9 mouse cellular contexts compared by ENCODE assay signal in genomic region chr6:37371341-37371740, GRCm38 (mm10).
DNase-seq lines count a peak whose midpoint lies in the region; ATAC-seq and TF ChIP-seq lines count a peak whose summit lies in the region.
"Had no signal": no experiment of that assay in that cellular context is flagged by ENCODE, and none has a peak within 500 bp of the region (broad histone marks: within the 10 kb centered on the region; RNA-seq: fewer than 3 reads in every experiment).

No protein-coding gene starts in this region.

- peak; percentile 74 for TF ChIP-seq CTCF in layer of hippocampus, adult 2 months (conservative IDR thresholded peaks at IDR 0.05)
- TF ChIP-seq CTCF in kidney, postnatal 0 days (IDR thresholded peaks at IDR 0.05; ENCODE audit: low read depth), result peak; percentile 69
- TF ChIP-seq CTCF in stomach, postnatal 0 days (IDR thresholded peaks at IDR 0.05; ENCODE audit: low read depth), result peak; percentile 72

- H3K27ac ChIP-seq in layer of hippocampus, adult 2 months, result no peak overlapping the region
- no peak overlapping the region for H3K27ac ChIP-seq in kidney, postnatal 0 days
- no peak overlapping the region for H3K27ac ChIP-seq in stomach, postnatal 0 days (replicated peaks)

- H3K9ac ChIP-seq in kidney, postnatal 0 days (ENCODE audit: low read depth, low read length), result no peak overlapping the region
- H3K9ac ChIP-seq in stomach, postnatal 0 days (ENCODE audit: low read length), result no peak overlapping the region

- no peak for TF ChIP-seq EP300 in stomach, postnatal 0 days (optimal IDR thresholded peaks at IDR 0.05)

- H3K36me3 ChIP-seq in kidney, postnatal 0 days (ENCODE audit: insufficient read depth, low read length), result peaks cover 3% of the 10 kb centered on the region; the same call in 1 of the 2 replicates
- H3K36me3 ChIP-seq in stomach, postnatal 0 days (ENCODE audit: control insufficient read depth, insufficient read depth, low read length), result no peaks in the 10 kb centered on the region; the same call in 1 of the 2 replicates

- H3K4me3 ChIP-seq in layer of hippocampus, adult 2 months, result no peak overlapping the region
- no peak overlapping the region for H3K4me3 ChIP-seq in kidney, postnatal 0 days (replicated peaks; ENCODE audit: low read depth, low read length)
- H3K4me3 ChIP-seq in stomach, postnatal 0 days (ENCODE audit: low read depth, low read length), result no peak overlapping the region
- H3K4me3 ChIP-seq: myocyte had no signal

- no peaks in the 10 kb centered on the region for H3K27me3 ChIP-seq in kidney, postnatal 0 days (ENCODE audit: insufficient read depth, low read length)
- no peaks in the 10 kb centered on the region for H3K27me3 ChIP-seq in stomach, postnatal 0 days (ENCODE audit: control insufficient read depth, insufficient read depth, low read length)

- 84% methylated on average over 7 of the region's 7 CpGs for WGBS in kidney, postnatal 0 days
- 84% methylated on average over 7 of the region's 7 CpGs for WGBS in stomach, postnatal 0 days

- DNase-seq in layer of hippocampus, adult 2 months (ENCODE audit: low spot score in 2 of 2), result no peak
- DNase-seq in layer of hippocampus, postnatal 14 days (ENCODE audit: low spot score in 2 of 2), result no peak
- DNase-seq in NIH3T3 (ENCODE audit: low read depth), result peak; percentile 52
- DNase-seq in kidney, postnatal 0 days (ENCODE audit: low spot score), result peak; percentile 44
- DNase-seq in stomach, postnatal 0 days (ENCODE audit: low spot score), result peak; percentile 34
- DNase-seq in layer of hippocampus, adult 18-20 months (ENCODE audit: low spot score in 2 of 2), result no peak
- no peak for DNase-seq in ovary, adult 18-20 months (ENCODE audit: low spot score)
- no peak for DNase-seq in heart, adult 9 months (ENCODE audit: low spot score in 2 of 2)

- H3K9me3 ChIP-seq in kidney, postnatal 0 days (replicated peaks; ENCODE audit: low read length), result no peaks in the 10 kb centered on the region
- no peaks in the 10 kb centered on the region for H3K9me3 ChIP-seq in stomach, postnatal 0 days (ENCODE audit: control insufficient read depth, low read length)

- 0 out of 2 replicates have a peak, but pooled peaks have one; percentile 29 for ATAC-seq in kidney, postnatal 0 days (replicated peaks; ENCODE audit: low FRiP score, low read depth)
- no peak for ATAC-seq in stomach, postnatal 0 days (ENCODE audit: low FRiP score, low TSS enrichment)

- 0 out of 2 replicates have a peak, but pooled peaks cover 4% of the 10 kb centered on the region for H3K4me1 ChIP-seq in kidney, postnatal 0 days (replicated peaks; ENCODE audit: insufficient read depth, low read length)
- H3K4me1 ChIP-seq in stomach, postnatal 0 days (replicated peaks; ENCODE audit: control insufficient read depth, insufficient read depth), result no peaks in the 10 kb centered on the region

- H3K4me2 ChIP-seq in kidney, postnatal 0 days (ENCODE audit: low read length), result no peak overlapping the region
- H3K4me2 ChIP-seq in stomach, postnatal 0 days (replicated peaks; ENCODE audit: low read depth), result no peak overlapping the region

Comparison
In these comparisons a context has a peak if more than half of its experiments do, and no peak if none do; other contexts are left out.
1. DNase-seq: peak in NIH3T3 (single experiment), kidney, postnatal 0 days (single experiment) and stomach, postnatal 0 days (single experiment); none in layer of hippocampus, adult 2 months (0 of 2), layer of hippocampus, postnatal 14 days (0 of 2), layer of hippocampus, adult 18-20 months (0 of 2), ovary, adult 18-20 months (single experiment) and heart, adult 9 months (0 of 2).
2. Peak in every context shown above with its lines, with median percentiles within 50 percentile points of each other: CTCF ChIP-seq.